Mouse (Mus musculus): ENCODE results near the gene Krt36.

GRCm38 (mm10) chr11:100067293-100068036, 38.0 kb downstream of the Krt36 start:
- TF ChIP-seq POLR2A (IDR thresholded peaks at IDR 0.05; ENCODE audit: borderline replicate concordance, extremely low read depth, low read depth, low read length), result no peak
- TF ChIP-seq CTCF (IDR thresholded peaks at IDR 0.05; ENCODE audit: insufficient read depth, low read length), result no peak

Data from lung, adult 2 months (tissue).